Comparison of ENCODE assay signal across 24 mouse cellular contexts in the genomic region with DNA sequence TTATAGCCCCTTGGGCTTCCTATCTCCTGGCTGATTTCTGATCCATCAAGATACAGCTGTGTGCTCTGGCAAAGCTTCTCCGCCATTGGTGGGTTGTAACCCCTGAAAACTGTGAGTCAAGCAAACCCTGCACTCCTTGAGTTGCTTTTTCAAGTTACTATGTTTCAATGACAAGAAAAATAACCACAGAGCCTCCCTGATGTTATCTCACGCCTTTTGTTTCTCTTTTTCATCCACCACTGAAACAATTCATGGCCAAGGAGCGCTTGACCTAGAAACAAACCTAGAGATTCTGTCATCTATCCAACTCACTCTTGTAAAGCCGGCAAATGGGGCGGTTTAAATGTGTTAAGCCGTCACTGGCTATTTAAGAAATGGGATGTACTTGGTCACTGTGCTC. TPM values are rescaled to one million over a fixed set of nuclear protein-coding genes. Genes with fewer than 3 reads are reported as not detected.
A peak's percentile ranks its signal among the peaks of the same experiment; 100 is the strongest.
DNase-seq lines count a peak whose midpoint lies in the region; ATAC-seq and TF ChIP-seq lines count a peak whose summit lies in the region.
"Had no signal": no experiment of that assay in that cellular context is flagged by ENCODE, and none has a peak within 500 bp of the region (broad histone marks: within the 10 kb centered on the region; RNA-seq: fewer than 3 reads in every experiment).

No protein-coding gene starts in this region.

- no peak for ATAC-seq in midbrain, embryonic 11.5 days (ENCODE audit: low FRiP score)
- ATAC-seq in midbrain, postnatal 0 days (ENCODE audit: low FRiP score): no peak
- ATAC-seq in forebrain, embryonic 11.5 days (replicated peaks; ENCODE audit: low FRiP score): no peak
- ATAC-seq: activated CD4-positive, CD25-positive, alpha-beta regulatory T cell, adult 4 months; hindbrain, postnatal 0 days; intestine, postnatal 0 days; liver, postnatal 0 days; midbrain, embryonic 13.5 days had no signal

- no peak overlapping the region for H3K9ac ChIP-seq in midbrain, embryonic 11.5 days (ENCODE audit: low read length)
- no peak overlapping the region for H3K9ac ChIP-seq in midbrain, postnatal 0 days (replicated peaks; ENCODE audit: low read length, poor library complexity, severe bottlenecking)
- no peak overlapping the region for H3K9ac ChIP-seq in forebrain, embryonic 11.5 days (ENCODE audit: low read length)
- H3K9ac ChIP-seq: forebrain, embryonic 12.5 days; heart, embryonic 15.5 days; limb, embryonic 12.5 days; liver, postnatal 0 days; midbrain, embryonic 13.5 days; neural tube, embryonic 12.5 days had no signal

- peak; percentile 74 for DNase-seq in midbrain, embryonic 11.5 days (ENCODE audit: low spot score, missing footprints)
- DNase-seq in midbrain, postnatal 0 days (ENCODE audit: low spot score): no peak
- DNase-seq in 416B (ENCODE audit: low read depth): peak; percentile 83
- DNase-seq in CD4-positive helper T cell, adult 2 months (ENCODE audit: low read depth, low spot score): peak; percentile 48
- peak; percentile 54 for DNase-seq in induced T-regulatory cell, adult 2 months (ENCODE audit: low read depth)
- DNase-seq in ovary, postnatal 10 days (ENCODE audit: low spot score): no peak
- DNase-seq in forebrain, embryonic 11.5 days (ENCODE audit: low spot score): no peak
- DNase-seq: adrenal gland, postnatal 10 days; cerebellum, adult 8-10 months; gastrocnemius, postnatal 36 days; kidney, postnatal 36 days; layer of hippocampus, postnatal 36 days; liver, postnatal 0 days; lung, postnatal 10 days had no signal

- no peak for TF ChIP-seq CTCF in midbrain, postnatal 0 days (IDR thresholded peaks at IDR 0.05)

- H3K4me3 ChIP-seq in midbrain, embryonic 11.5 days (ENCODE audit: low read depth, low read length): no peak overlapping the region
- H3K4me3 ChIP-seq in midbrain, postnatal 0 days (ENCODE audit: low read depth, low read length): no peak overlapping the region
- no peak overlapping the region for H3K4me3 ChIP-seq in forebrain, embryonic 11.5 days (ENCODE audit: low read depth, low read length)
- H3K4me3 ChIP-seq: forebrain, embryonic 12.5 days; heart, embryonic 15.5 days; limb, embryonic 12.5 days; midbrain, embryonic 13.5 days; neural tube, embryonic 12.5 days had no signal

- H3K27me3 ChIP-seq in midbrain, embryonic 11.5 days (ENCODE audit: control insufficient read depth, insufficient read depth, low read length): no peaks in the 10 kb centered on the region
- H3K27me3 ChIP-seq in midbrain, postnatal 0 days (ENCODE audit: insufficient read depth, low read length): no peaks in the 10 kb centered on the region
- no peaks in the 10 kb centered on the region for H3K27me3 ChIP-seq in forebrain, embryonic 11.5 days (ENCODE audit: control insufficient read depth, insufficient read depth, low read length)
- H3K27me3 ChIP-seq: forebrain, embryonic 12.5 days; heart, embryonic 15.5 days; limb, embryonic 12.5 days; midbrain, embryonic 13.5 days; neural tube, embryonic 12.5 days had no signal

- H3K4me1 ChIP-seq in midbrain, embryonic 11.5 days (ENCODE audit: control insufficient read depth, insufficient read depth, low read length): no peaks in the 10 kb centered on the region
- no peaks in the 10 kb centered on the region for H3K4me1 ChIP-seq in midbrain, postnatal 0 days (ENCODE audit: insufficient read depth, low read length)
- H3K4me1 ChIP-seq in forebrain, embryonic 11.5 days (replicated peaks; ENCODE audit: control insufficient read depth, insufficient read depth, low read length): no peaks in the 10 kb centered on the region
- H3K4me1 ChIP-seq: limb, embryonic 12.5 days; neural tube, embryonic 12.5 days had no signal

- no peak overlapping the region for H3K27ac ChIP-seq in midbrain, embryonic 11.5 days (ENCODE audit: low read depth, low read length)
- H3K27ac ChIP-seq in midbrain, postnatal 0 days (ENCODE audit: low read depth, low read length): no peak overlapping the region
- no peak overlapping the region for H3K27ac ChIP-seq in forebrain, embryonic 11.5 days (ENCODE audit: low read depth, low read length)
- H3K27ac ChIP-seq: forebrain, embryonic 12.5 days; heart, embryonic 15.5 days; hindbrain, postnatal 0 days; limb, embryonic 12.5 days; midbrain, embryonic 13.5 days; neural tube, embryonic 12.5 days had no signal

- H3K36me3 ChIP-seq in midbrain, embryonic 11.5 days (ENCODE audit: control insufficient read depth, insufficient read depth, low read length): no peaks in the 10 kb centered on the region
- H3K36me3 ChIP-seq in midbrain, postnatal 0 days (ENCODE audit: insufficient read depth, low read length): no peaks in the 10 kb centered on the region
- H3K36me3 ChIP-seq in forebrain, embryonic 11.5 days (ENCODE audit: control insufficient read depth, insufficient read depth, low read length): no peaks in the 10 kb centered on the region
- H3K36me3 ChIP-seq: forebrain, embryonic 12.5 days; G1E; heart, embryonic 15.5 days; limb, embryonic 12.5 days; midbrain, embryonic 13.5 days; neural tube, embryonic 12.5 days had no signal

- H3K4me2 ChIP-seq in midbrain, embryonic 11.5 days: no peak overlapping the region
- H3K4me2 ChIP-seq in midbrain, postnatal 0 days (ENCODE audit: low read depth, low read length, poor library complexity, severe bottlenecking): no peak overlapping the region
- H3K4me2 ChIP-seq in forebrain, embryonic 11.5 days (ENCODE audit: low read depth, low read length, severe bottlenecking): no peak overlapping the region
- H3K4me2 ChIP-seq: forebrain, embryonic 12.5 days; heart, embryonic 15.5 days; limb, embryonic 12.5 days; liver, embryonic 11.5 days; midbrain, embryonic 13.5 days; neural tube, embryonic 12.5 days had no signal

- 83% methylated on average over 6 of the region's 6 CpGs for WGBS in midbrain, embryonic 11.5 days
- WGBS in midbrain, postnatal 0 days: 83% methylated on average over 6 of the region's 6 CpGs
- 86% methylated on average over 6 of the region's 6 CpGs for WGBS in forebrain, embryonic 11.5 days

- no peaks in the 10 kb centered on the region for H3K9me3 ChIP-seq in midbrain, embryonic 11.5 days (ENCODE audit: control insufficient read depth, low read length)
- no peaks in the 10 kb centered on the region for H3K9me3 ChIP-seq in midbrain, postnatal 0 days (ENCODE audit: low read length)
- no peaks in the 10 kb centered on the region for H3K9me3 ChIP-seq in forebrain, embryonic 11.5 days (ENCODE audit: control insufficient read depth, low read length)
- H3K9me3 ChIP-seq: forebrain, embryonic 12.5 days; G1E; heart, embryonic 15.5 days; limb, embryonic 12.5 days; midbrain, embryonic 13.5 days; neural tube, embryonic 12.5 days had no signal

RNA-seq across cellular contexts. Expression of a gene that starts 13.9 kb away (rescaled TPM):
- 3.9 and 4.5 TPM in 2 replicates for polyA plus RNA-seq in midbrain, embryonic 11.5 days (2014; fragmentation: Nextera tagmentation; extraction: Ambion mirVana)
- total RNA-seq in midbrain, postnatal 0 days (2014; rRNA removed): 12.9 and 15.9 TPM in 2 replicates
- polyA plus RNA-seq in midbrain, postnatal 0 days (2015; fragmentation: Nextera tagmentation; extraction: Ambion mirVana): 9.1 and 9.6 TPM in 2 replicates
- polyA plus RNA-seq in forebrain, embryonic 11.5 days (2014; fragmentation: Nextera tagmentation; extraction: Ambion mirVana): 3.0 and 5.3 TPM in 2 replicates

Comparison
In these comparisons a context has a peak if more than half of its experiments do, and no peak if none do; other contexts are left out.
1. DNase-seq: peak in midbrain, embryonic 11.5 days (single experiment), 416B (single experiment), CD4-positive helper T cell, adult 2 months (single experiment) and induced T-regulatory cell, adult 2 months (single experiment); none in midbrain, postnatal 0 days (single experiment), ovary, postnatal 10 days (single experiment) and forebrain, embryonic 11.5 days (single experiment).